Mouse (Mus musculus) mouse embryonic stem cell (cell line): Measurements from ENCODE around the gene Rasgrp2.

Experiments
- in situ Hi-C, 2 experiments: fragments of 300-500 bp; cut with MboI; formaldehyde crosslinking; loops; 1 replicate in 1 of 2; 3 replicates in 1 of 2; pipeline ENCODE4 v1.14.3; 2019 to 2020; ENCODE audit warnings: low sequenced_read_pairs in 2 of 2, low pct_unique_long_range_greater_than_20kb in 1 of 2, mixed read lengths in 1 of 2; ENCODE audit not compliant: unreplicated experiment in 1 of 2

The Rasgrp2 gene

DNA sequence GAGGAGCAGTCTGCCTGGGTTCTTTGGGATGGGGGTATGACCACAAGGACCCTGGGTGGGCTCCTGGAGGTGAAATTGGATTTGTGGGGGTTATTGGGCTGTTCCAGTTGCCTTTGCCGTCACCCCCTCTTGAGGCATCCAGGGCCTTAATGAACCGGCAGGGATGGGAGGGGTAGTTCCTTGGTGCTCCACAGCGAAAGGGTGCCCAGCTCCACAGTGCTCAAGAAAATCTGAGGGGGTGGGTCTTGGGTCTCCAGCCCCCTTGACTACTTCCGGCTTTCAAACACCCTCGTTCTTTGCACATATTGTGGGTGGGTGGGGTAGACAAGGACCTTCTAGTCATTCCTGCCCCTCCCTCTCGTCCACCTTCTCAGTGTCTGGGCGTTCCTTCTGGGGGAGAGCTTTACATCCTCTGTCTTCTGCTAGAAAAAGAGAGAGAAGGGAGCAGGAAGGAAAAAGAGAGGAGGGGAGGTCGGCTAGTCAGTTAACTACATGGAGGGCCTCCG, 20.7 kb downstream of the Rasgrp2 start:
- in situ Hi-C loops: no loop called here

DNA sequence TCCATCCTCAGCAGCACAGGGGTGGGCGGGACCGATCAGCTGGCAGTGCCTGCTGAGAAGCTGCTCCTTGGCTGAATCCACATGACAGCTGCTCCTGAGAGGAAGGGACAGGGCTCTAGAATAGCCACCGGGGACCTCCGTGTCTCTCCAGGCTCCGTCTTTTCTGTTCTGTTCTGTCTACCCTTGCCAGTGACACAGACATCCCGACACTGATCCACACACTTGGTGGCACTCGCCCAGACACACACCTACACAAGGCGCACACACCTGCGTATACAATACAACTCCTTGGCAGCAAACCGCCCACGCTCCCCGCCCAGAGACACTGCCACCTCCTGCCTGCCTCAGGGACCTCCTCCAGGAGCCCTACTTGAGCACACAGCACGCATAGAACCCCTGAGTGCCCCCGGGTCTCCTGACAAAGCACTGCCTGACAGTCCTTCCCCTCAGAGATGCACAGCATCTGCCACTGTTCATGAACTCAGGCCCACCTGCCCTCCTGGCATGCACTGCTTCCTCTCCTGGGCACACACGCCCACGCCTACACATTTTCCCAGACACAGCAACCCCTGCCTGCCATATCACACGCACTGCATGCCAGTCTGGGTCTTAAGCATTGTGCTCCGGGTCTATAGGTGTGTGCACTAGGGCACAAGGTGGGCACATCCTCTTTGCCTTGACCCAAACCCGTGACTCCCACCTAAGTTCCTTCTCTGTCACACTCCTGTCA, 21.5 kb downstream of the Rasgrp2 start:
- in situ Hi-C loops: no loop called here

DNA sequence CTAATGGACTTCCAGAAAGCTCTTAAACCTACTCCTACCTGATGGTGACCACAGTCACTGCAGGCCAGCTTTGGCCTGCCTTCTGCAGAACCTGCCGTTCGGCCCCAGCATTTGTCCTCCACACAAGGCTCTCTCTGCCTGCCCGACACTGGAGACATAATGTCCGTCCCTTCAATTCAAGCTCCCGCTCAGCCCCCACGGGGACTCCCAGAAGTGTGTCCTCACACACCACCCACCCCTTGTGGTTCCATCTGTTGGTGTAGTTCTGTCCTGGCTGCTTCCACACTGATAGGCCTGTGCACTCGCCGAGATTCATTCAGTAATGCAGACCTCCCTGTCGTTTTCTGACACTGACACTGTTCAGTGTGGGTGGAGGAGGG, 22.1 kb downstream of the Rasgrp2 start:
- in situ Hi-C loops: no loop called here

DNA sequence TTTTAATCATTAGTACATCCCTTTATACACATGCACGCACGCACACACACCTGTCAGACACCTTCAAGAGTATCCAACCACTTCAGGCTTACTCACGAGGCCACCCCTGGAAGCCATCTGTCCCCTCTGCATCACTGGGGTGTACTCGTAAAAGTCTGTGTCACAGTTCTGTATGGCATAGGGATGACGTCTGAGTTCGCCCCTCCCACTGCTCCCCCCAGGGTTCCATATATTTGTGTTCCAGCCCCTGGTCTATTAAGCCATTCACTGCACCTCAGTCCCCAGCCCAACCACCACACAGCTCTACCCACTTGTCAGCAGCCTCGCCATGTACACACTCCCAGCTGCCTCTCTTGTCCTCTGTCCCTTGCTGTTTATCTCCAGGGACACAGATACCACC, 22.9 kb downstream of the Rasgrp2 start:
- in situ Hi-C loops: no loop called here

DNA sequence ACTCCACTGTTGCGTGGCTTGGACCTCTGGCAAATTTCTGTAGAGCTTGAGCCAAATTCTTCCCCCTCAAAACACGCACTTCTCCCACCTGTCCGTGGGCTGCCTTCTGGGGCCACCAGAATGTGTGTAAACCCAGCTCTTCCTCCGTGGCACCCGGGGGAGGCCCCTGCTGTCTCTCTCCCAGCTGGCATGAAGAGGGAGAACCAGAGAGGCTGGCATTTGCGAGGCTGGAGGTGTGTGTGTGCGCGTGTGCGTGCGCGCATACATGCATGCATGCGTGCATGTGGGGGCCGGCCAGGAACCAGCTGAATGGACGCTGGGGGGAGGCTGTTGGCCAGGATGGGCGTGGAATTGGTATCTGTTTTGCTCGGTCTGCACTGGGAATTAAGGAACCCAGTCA, 24.1 kb downstream of the Rasgrp2 start:
- in situ Hi-C loops: no loop called here

DNA sequence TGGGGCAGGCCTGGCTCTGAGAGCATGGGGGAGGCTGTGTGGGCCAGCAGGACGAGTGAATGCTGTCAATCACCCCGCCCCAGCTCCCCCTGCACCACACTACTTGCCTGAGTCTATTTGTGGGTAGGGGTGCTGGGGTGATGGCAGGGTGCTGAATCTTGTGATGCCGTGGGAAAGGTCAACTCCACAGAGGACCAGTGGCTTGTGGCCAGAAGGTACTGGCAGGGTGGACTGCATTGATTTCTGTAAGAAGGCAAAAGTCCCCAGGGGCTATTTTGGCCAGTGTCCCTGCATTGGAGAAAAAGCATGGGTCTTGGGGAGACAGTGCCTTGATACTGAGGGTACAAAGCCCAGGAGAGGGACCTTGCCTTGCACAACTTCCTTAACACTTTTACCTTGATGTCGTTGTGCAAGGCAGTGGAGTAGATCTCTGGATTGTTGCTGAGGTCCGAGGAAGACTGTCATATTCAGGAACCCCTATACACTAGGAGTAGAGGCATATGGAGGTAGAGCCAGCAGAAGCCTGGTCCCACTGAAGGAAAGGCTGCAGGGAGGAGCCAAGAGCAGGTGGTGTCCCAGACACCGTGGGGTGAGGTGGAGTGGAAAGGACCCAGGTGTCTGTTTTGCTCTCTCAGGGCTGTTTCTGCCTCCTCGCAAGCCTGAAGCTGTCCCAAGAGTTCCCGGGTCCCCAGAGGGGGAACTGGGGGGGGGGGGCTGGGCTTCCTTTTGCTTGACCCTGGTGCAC, 25.2 kb downstream of the Rasgrp2 start:
- in situ Hi-C loops: no loop called here

DNA sequence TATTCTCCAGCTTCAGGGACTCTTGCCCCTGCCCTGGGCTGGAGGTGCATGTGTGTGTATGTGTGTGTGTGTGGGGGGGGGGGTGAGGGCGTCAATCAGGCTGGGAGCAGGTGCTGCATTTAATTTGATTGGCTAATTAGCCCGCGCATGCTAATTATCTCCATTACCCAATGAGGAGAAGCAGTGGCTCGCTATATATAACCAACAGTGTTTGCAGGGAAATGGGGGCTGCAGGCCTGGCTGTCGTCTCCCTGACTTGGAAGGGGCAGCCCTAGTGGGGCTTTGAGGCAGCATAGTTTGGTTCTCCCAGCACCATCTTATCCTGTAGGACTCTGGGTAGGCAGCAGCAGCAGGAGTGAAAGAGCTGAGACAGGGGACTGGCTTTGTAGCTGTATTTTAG, 26.5 kb downstream of the Rasgrp2 start:
- in situ Hi-C loops: no loop called here

DNA sequence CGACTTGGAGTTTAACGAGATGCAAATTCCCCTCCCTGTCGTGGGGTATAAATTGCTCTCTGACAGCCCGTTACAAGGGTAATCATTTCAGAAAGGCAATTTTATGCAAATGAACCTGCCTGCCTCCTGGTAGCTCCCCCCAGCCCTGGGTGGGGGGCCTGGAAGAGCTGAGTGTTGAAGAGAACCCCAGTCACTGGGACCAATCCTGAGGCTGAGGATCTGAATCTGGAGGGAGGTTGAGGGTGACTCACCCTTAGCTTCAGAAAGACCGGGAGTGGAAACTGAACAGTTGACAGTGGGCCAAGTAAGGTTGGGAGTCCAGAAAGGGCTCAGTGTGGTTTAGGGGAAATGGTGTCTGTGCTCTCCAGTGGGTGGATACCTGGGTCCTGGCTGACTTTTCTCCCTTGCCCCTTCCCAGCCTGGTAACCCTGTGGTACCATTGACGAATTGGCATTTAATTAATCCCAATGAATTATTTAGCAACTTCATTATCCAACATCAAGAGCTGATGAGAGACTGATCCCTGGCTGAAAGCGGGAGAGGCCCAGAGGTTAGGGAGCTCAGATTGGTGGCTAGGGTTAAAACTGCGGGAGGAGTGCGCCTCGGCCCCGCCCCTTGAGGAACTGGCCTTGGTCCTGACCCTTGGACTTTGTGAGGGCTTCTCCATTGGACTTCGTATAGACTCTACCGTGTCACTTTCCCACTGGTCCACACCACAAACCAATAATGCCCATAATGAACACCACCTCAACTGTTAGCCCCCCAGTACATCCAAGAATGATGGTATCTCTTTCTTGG, 27.8 kb downstream of the Rasgrp2 start:
- in situ Hi-C loops: no loop called here

DNA sequence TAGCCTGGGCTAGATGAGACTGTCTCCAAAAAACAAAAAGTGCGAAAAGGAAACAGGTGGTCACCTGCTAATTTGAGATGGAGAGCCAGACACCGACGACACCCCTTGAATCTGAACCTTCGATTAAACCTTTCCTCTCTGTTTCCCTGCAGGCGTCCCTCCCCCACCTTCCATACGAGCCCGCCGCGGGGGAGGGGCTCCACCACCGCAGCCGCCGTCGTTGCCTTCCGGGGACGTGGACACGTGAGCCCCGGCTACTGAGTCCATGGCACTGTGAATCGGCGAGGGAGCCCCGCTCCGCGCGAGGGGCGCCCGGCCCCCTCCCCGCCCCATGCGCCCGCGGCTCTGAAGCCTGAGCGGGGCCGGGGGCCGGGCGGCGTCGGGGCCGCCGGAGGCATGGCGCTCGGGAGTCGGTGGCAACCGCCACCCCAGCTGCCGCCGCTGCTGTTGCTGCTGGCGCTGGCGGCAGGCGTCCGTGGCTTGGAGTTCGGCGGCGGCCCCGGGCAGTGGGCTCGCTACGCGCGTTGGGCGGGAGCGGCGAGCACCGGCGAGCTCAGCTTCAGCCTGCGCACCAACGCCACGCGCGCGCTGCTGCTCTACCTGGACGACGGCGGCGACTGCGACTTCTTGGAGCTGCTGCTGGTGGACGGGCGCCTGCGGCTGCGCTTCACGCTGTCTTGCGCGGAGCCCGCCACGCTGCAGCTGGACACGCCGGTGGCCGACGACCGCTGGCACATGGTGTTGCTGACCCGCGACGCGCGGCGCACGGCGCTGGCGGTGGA, 28.7 kb downstream of the Rasgrp2 start:
- in situ Hi-C loops: no loop called here

DNA sequence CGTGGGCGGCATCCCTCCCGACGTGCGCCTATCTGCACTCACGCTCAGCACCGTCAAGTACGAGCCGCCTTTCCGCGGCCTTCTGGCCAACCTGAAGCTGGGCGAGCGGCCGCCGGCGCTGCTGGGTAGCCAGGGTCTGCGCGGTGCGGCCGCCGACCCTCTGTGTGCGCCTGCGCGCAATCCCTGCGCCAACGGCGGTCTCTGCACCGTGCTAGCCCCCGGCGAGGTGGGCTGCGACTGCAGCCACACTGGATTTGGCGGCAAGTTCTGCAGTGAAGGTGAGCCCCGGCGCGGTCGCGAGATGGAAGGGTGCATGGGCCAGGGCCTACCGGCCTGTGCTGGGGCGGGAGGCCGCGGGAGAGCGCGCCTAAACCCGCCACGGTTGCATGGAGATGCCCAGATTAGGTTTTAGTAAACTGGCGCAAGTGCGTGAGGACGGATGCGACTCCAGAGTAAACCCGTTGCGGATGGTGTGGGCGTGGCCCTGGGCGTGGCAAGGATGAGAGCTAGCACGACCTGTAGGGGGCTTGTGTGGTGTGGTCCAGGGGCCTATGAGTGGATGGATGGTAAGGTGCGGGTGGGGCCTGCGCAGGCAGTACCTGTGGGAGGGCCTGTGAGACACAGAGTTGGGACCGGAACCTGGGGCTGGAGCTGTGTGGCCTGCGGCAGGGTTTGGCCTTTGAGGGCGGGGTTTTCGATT, 29.5 kb downstream of the Rasgrp2 start:
- in situ Hi-C loops: no loop called here

DNA sequence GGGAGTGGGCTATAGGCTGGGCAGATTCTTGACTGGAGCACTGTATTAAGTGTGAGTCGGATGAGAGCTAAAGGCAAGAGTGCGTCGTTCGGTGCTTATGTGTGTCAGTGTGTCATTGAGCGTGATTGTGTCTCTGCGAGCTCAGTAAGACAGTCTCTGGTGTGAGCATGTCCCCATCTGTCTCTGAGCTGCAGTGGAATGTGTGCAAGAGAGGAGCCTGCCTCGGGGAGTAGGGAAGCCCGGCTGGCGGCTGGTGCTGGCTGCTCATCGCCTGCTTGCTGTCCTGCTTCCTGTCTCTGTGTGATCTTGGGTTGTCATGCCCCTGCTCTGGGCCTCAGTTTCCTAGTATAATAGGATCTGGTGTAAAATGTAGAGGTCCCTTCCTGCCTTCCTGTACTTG, 43.9 kb downstream of the Rasgrp2 start:
- in situ Hi-C loops: no loop called here

DNA sequence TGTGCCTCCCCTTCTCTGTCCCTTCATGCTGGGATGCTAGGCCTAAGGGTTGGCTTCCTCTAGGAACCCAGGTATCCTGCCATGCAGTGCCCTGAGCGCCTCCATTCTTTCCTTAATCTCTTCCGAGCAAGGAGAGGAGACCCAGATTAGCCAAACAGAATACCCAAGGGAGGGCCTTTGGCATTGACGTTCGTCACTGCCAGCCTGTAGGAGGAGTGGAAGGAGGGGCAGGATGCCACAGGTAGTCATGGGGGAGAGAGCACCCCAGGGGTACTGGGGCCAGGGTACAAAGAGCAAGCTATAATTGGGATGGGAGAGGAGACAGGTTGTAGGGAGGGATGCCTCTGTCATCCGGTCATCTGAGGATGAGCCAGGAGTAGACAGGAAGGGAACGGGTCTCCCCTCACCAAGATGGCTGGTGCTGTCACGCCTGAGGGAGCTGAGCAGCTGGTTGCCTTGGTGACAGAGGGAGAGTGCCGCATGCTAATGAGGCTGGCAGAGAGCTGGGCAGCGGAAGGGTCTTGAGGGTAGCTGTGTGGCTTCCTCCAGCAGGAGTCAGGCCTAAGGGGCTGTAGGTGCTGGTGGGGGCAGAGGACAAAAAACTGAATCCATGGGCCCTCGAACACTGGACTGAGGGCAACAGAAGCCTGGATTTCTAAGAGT, 46.8 kb downstream of the Rasgrp2 start:
- in situ Hi-C loops: no loop called here

DNA sequence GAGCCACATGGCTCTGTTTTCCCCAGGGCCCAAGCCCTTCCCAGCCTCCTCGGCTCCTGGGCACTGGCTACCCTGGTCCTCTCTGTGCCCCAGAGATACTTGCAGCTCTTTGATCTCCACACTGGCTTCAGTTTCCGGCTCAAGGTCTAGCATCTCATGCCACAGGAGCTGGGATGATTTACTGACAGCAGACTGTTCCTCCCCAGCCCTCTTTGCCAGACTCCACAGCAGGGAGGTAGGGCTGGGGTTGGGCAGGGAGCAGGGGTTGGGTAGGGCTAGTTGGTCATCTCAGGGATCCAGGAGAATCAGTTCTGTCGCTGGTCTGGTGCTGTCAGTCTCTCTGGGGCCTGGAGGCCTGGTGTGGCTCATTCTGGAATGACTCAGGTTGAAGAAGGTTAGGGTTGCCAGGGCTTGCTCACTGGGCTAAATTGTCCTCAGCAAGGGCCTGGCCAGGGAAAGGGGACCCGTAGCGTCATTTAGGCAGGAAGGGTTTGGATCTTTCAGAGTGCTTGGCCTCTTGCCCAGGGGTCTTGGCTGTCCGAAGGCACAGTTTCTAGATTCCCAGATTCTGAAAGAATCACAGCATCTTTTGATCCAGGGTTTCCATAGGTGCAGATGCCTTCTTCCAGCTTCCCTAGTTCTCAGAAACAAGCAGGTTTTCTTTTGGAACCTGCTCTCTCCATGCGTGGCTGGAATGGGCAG, 47.7 kb downstream of the Rasgrp2 start:
- in situ Hi-C loops: no loop called here

DNA sequence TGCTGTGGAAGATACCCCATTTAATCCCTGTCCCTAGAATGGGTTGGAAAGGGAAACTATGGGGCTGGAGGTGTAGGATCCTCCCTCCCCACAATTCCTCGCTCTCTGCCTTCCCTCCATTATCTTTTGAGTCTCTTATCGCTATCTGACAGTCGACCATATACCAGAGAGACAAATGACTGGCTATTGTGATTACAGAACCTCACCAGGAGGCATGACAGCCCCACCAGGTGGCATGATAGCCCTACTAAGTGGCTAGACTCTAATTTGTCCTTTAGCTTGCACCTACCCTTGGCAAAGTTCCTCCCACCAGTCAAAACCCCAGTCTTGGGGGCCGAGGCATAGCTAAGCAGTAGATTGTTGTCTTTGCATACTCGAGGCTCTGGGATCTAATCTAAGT, 49.6 kb downstream of the Rasgrp2 start:
- in situ Hi-C loops: no loop called here

DNA sequence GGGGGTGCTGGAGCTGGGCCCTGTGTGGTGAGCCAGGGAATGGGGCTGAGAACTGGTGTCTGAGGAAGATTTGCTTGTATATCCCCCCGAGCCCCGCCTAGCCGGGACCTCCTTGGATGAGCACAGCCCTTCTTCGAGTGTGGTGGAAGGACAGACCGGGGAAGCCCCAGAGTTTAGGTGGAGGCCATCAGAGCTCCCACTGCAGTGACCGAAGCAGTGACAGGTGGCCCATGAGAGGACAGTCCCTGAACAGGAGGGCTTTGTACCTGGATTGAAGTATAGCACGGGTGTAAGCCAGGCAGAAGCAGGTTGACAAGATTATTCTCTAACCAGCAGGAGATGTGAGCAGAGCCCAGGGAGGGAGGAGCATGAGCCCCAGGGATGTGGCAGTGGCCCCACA, 50.7 kb downstream of the Rasgrp2 start:
- in situ Hi-C loops: no loop called here

DNA sequence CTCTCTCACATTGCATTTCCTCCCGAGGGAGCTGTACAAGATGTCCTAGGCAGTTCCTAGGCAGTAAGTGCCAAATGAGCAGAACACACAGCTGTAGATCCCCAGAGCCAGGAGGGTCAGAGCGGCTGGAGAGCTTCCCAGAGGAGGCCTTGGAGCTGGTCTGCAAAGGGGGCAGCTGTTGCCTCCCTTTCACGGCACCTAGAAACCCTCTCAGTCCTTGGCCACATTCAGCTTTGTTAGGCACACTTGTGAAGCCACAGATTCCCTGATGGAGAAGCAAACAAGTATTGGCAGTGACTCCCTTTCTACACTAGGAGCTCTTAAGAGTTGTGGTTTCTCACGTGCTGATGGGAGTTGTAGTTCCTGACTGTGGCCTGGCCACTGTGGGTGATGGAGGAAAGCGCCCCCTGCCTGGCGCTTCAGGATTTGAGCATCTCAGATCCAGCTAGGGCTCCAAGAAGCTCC, 52.9 kb downstream of the Rasgrp2 start:
- in situ Hi-C loops: no loop called here
